Mouse (Mus musculus): Measurements from ENCODE around the gene Msh4.
"Not testable (repeated sequence)": the region's sequence is repeated elsewhere in the genome, so short reads cannot be mapped to it uniquely, and the experiment has no call there.

The Msh4 gene

GRCm38 (mm10) chr3:153911197-153911881, 5.4 kb upstream of the Msh4 start:
- DNase-seq (ENCODE audit: low spot score in 2 of 2), result no peak

GRCm38 (mm10) chr3:153910489-153910888, 4.6 kb upstream of the Msh4 start:
- DNase-seq (ENCODE audit: low spot score in 2 of 2), result no peak

GRCm38 (mm10) chr3:153908919-153909318, 3.0 kb upstream of the Msh4 start:
- no peak for DNase-seq (ENCODE audit: low spot score in 2 of 2)

GRCm38 (mm10) chr3:153905251-153906135, 445 bp downstream of the Msh4 start:
- DNase-seq (ENCODE audit: low spot score in 2 of 2), result no peak

GRCm38 (mm10) chr3:153904586-153904985, 1.4 kb downstream of the Msh4 start:
- no peak for DNase-seq (ENCODE audit: low spot score in 2 of 2)

GRCm38 (mm10) chr3:153902595-153902994, 3.3 kb downstream of the Msh4 start:
- DNase-seq (ENCODE audit: low spot score in 2 of 2), result no peak

- no peak for DNase-seq (ENCODE audit: low spot score in 2 of 2)
Observed at GRCm38 (mm10) chr3:153901904-153902303, 4.0 kb downstream of the Msh4 start.

GRCm38 (mm10) chr3:153897216-153897615, 8.7 kb downstream of the Msh4 start:
- no peak for DNase-seq (ENCODE audit: low spot score in 2 of 2)

GRCm38 (mm10) chr3:153895454-153895853, 10.5 kb downstream of the Msh4 start:
- DNase-seq (ENCODE audit: low spot score in 2 of 2), result no peak

GRCm38 (mm10) chr3:153889188-153889781, 16.7 kb downstream of the Msh4 start:
- no peak for DNase-seq (ENCODE audit: low spot score in 2 of 2)

- no peak for DNase-seq (ENCODE audit: low spot score in 2 of 2)
Observed at GRCm38 (mm10) chr3:153888141-153888540, 17.8 kb downstream of the Msh4 start.

GRCm38 (mm10) chr3:153886296-153886695, 19.6 kb downstream of the Msh4 start:
- DNase-seq (ENCODE audit: low spot score in 2 of 2), result no peak

GRCm38 (mm10) chr3:153871396-153871795, 34.5 kb downstream of the Msh4 start:
- DNase-seq (ENCODE audit: low spot score in 2 of 2), result no peak

GRCm38 (mm10) chr3:153867149-153868136, 38.5 kb downstream of the Msh4 start:
- DNase-seq (ENCODE audit: low spot score in 2 of 2), result no peak

- no peak for DNase-seq (ENCODE audit: low spot score in 2 of 2)
Observed at GRCm38 (mm10) chr3:153864636-153865429, 41.1 kb downstream of the Msh4 start.

GRCm38 (mm10) chr3:153863816-153864215, 42.1 kb downstream of the Msh4 start:
- no peak for DNase-seq (ENCODE audit: low spot score in 2 of 2)

- not testable (repeated sequence) for DNase-seq (ENCODE audit: low spot score in 2 of 2)
Observed at GRCm38 (mm10) chr3:153860392-153860791, 45.5 kb downstream of the Msh4 start.

GRCm38 (mm10) chr3:153858350-153859001, 47.5 kb downstream of the Msh4 start:
- DNase-seq (ENCODE audit: low spot score in 2 of 2), result no peak

- no peak for DNase-seq (ENCODE audit: low spot score in 2 of 2)
Observed at GRCm38 (mm10) chr3:153852266-153852665, 53.7 kb downstream of the Msh4 start.

GRCm38 (mm10) chr3:153850759-153851158, 55.2 kb downstream of the Msh4 start:
- no peak for DNase-seq (ENCODE audit: low spot score in 2 of 2)

All from right cerebral cortex, postnatal 36 days (tissue).